Mouse (Mus musculus) kidney, postnatal 14 days (tissue): ENCODE results near the gene Rgmb.

Experiments used
- DNase-seq: peaks from one replicate; pipeline ENCODE4 v3.0.0; 2022; ENCODE audit warnings: mixed read lengths

Gene Rgmb

GRCm38 (mm10) chr17:15774565-15775215, 56.1 kb downstream of the Rgmb start:
- no peak for DNase-seq

GRCm38 (mm10) chr17:15773956-15774355, 56.9 kb downstream of the Rgmb start:
- no peak for DNase-seq

- no peak for DNase-seq
Observed at GRCm38 (mm10) chr17:15769081-15769724, 61.6 kb downstream of the Rgmb start.

- DNase-seq = no peak
Observed at GRCm38 (mm10) chr17:15761191-15761590, 69.6 kb downstream of the Rgmb start.
